ENCODE assay signal across 28 mouse cellular contexts in the genomic region with DNA sequence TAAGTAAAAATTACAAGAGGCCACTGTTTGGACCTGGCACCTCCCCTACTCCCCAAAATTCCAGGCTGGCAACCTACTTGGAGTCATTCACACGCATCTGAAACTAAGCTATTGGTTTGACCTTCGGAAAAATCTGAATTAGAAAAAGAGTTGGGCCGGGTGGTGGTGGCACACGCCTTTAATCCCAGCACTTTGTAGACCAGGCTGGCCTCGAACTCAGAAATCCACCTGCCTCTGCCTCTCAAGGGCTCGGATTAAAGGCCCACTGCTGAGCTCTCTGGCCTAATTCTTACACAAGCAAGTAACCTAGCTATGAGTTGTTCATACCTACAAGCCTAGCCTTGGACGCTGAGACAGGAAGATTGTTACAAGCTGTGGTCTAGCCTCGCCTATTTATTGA. TPM values are rescaled to one million over a fixed set of nuclear protein-coding genes. Genes with fewer than 3 reads are reported as not detected.
DNase-seq lines count a peak whose midpoint lies in the region; ATAC-seq and TF ChIP-seq lines count a peak whose summit lies in the region.
"Had no signal": no experiment of that assay in that cellular context is flagged by ENCODE, and none has a peak within 500 bp of the region (broad histone marks: within the 10 kb centered on the region; RNA-seq: fewer than 3 reads in every experiment).

No protein-coding gene starts in this region.

- no peak overlapping the region for H3K4me2 ChIP-seq in kidney, postnatal 0 days (ENCODE audit: low read length)
- no peak overlapping the region for H3K4me2 ChIP-seq in liver, postnatal 0 days (ENCODE audit: low read depth, low read length)
- H3K4me2 ChIP-seq: heart, embryonic 13.5 days; hindbrain, embryonic 15.5 days; midbrain, embryonic 11.5 days had no signal

- H3K27ac ChIP-seq in kidney, postnatal 0 days = peak overlapping the region; percentile 6; the same call in 1 of the 2 replicates
- peak overlapping the region; percentile 74 for H3K27ac ChIP-seq in liver, postnatal 0 days (ENCODE audit: low read depth)
- H3K27ac ChIP-seq in hindbrain, embryonic 10.5 days = no peak overlapping the region
- H3K27ac ChIP-seq: heart, embryonic 13.5 days; hindbrain, embryonic 15.5 days; intestine, embryonic 15.5 days; stomach, embryonic 15.5 days had no signal

- WGBS in kidney, postnatal 0 days = 92% methylated on average over 8 of the region's 8 CpGs
- WGBS in liver, postnatal 0 days (ENCODE audit: insufficient replicate concordance) = 77% methylated on average over 8 of the region's 8 CpGs
- WGBS in hindbrain, embryonic 10.5 days = 93% methylated on average over 8 of the region's 8 CpGs

- H3K36me3 ChIP-seq in kidney, postnatal 0 days (ENCODE audit: insufficient read depth, low read length) = no peaks in the 10 kb centered on the region
- H3K36me3 ChIP-seq in liver, postnatal 0 days (replicated peaks; ENCODE audit: insufficient read depth, low read length) = no peaks in the 10 kb centered on the region
- H3K36me3 ChIP-seq in hindbrain, embryonic 10.5 days = peaks cover 12% of the 10 kb centered on the region
- H3K36me3 ChIP-seq: intestine, embryonic 15.5 days; stomach, embryonic 15.5 days had no signal

- H3K4me3 ChIP-seq in kidney, postnatal 0 days (replicated peaks; ENCODE audit: low read depth, low read length) = no peak overlapping the region
- H3K4me3 ChIP-seq in liver, postnatal 0 days (ENCODE audit: low read depth, low read length) = no peak overlapping the region
- no peak overlapping the region for H3K4me3 ChIP-seq in hindbrain, embryonic 10.5 days
- H3K4me3 ChIP-seq: heart, embryonic 13.5 days; hindbrain, embryonic 15.5 days; intestine, embryonic 15.5 days; stomach, embryonic 15.5 days had no signal

- peaks cover 4% of the 10 kb centered on the region; the same call in 1 of the 2 replicates for H3K4me1 ChIP-seq in kidney, postnatal 0 days (replicated peaks; ENCODE audit: insufficient read depth, low read length)
- H3K4me1 ChIP-seq in liver, postnatal 0 days (ENCODE audit: insufficient read depth) = peaks cover 32% of the 10 kb centered on the region
- H3K4me1 ChIP-seq in hindbrain, embryonic 10.5 days (replicated peaks) = 0 out of 2 replicates have a peak, but pooled peaks cover 5% of the 10 kb centered on the region
- H3K4me1 ChIP-seq: intestine, embryonic 15.5 days; stomach, embryonic 15.5 days had no signal

- no peak for TF ChIP-seq EP300 in liver, postnatal 0 days (IDR thresholded peaks at IDR 0.05; ENCODE audit: low read depth)

- no peaks in the 10 kb centered on the region for H3K9me3 ChIP-seq in kidney, postnatal 0 days (replicated peaks; ENCODE audit: low read length)
- H3K9me3 ChIP-seq in liver, postnatal 0 days (ENCODE audit: low read length) = no peaks in the 10 kb centered on the region
- H3K9me3 ChIP-seq in hindbrain, embryonic 10.5 days = 0 out of 2 replicates have a peak, but pooled peaks cover 4% of the 10 kb centered on the region
- H3K9me3 ChIP-seq: heart, embryonic 13.5 days; hindbrain, embryonic 15.5 days; intestine, embryonic 15.5 days; stomach, embryonic 15.5 days had no signal

- no peak for TF ChIP-seq CTCF in kidney, postnatal 0 days (IDR thresholded peaks at IDR 0.05; ENCODE audit: low read depth)
- no peak for TF ChIP-seq CTCF in liver, postnatal 0 days (IDR thresholded peaks at IDR 0.05; ENCODE audit: low read depth)

- no peak overlapping the region for H3K9ac ChIP-seq in kidney, postnatal 0 days (ENCODE audit: low read depth, low read length)
- H3K9ac ChIP-seq in liver, postnatal 0 days (replicated peaks) = no peak overlapping the region
- H3K9ac ChIP-seq: heart, embryonic 13.5 days; hindbrain, embryonic 15.5 days; intestine, embryonic 15.5 days; stomach, embryonic 15.5 days had no signal

- no peaks in the 10 kb centered on the region for H3K27me3 ChIP-seq in kidney, postnatal 0 days (ENCODE audit: insufficient read depth, low read length)
- H3K27me3 ChIP-seq in liver, postnatal 0 days (ENCODE audit: insufficient read depth, low read length) = no peaks in the 10 kb centered on the region
- H3K27me3 ChIP-seq in hindbrain, embryonic 10.5 days (ENCODE audit: insufficient read depth, poor library complexity, severe bottlenecking) = no peaks in the 10 kb centered on the region
- H3K27me3 ChIP-seq: heart, embryonic 13.5 days; hindbrain, embryonic 15.5 days; intestine, embryonic 15.5 days; stomach, embryonic 15.5 days had no signal

- no peak for DNase-seq in kidney, postnatal 0 days (ENCODE audit: low spot score)
- no peak for DNase-seq in kidney, postnatal 14 days
- peak; percentile 25 for DNase-seq in ES-CJ7 (ENCODE audit: low read depth, low spot score)
- peak; percentile 16 for DNase-seq in induced T-regulatory cell, adult 2 months (ENCODE audit: low read depth)
- DNase-seq in liver, postnatal 0 days = no peak
- no peak for DNase-seq in urinary bladder, adult 18-20 months (ENCODE audit: low spot score in 2 of 2)
- no peak for DNase-seq in hindbrain, embryonic 10.5 days (ENCODE audit: low spot score)
- DNase-seq: adrenal gland, adult 2 months; adrenal gland, postnatal 36 days; cerebellum, adult 2 months; cerebellum, postnatal 14 days; heart, postnatal 10 days; kidney, adult 2 months; layer of hippocampus, postnatal 36 days; left cerebral cortex, postnatal 4 days; lung, adult 2 months; lung, postnatal 14 days; retina, postnatal 1 day; right cerebral cortex, postnatal 14 days; thymus, postnatal 25 days had no signal

- no peak for ATAC-seq in kidney, postnatal 0 days (replicated peaks; ENCODE audit: low FRiP score, low read depth)
- ATAC-seq in liver, postnatal 0 days = no peak
- ATAC-seq: forebrain, embryonic 16.5 days; midbrain, embryonic 16.5 days had no signal

RNA-seq across cellular contexts. Expression of a gene that starts 33.9 kb away (rescaled TPM):
- polyA plus RNA-seq in kidney, postnatal 0 days (2015; fragmentation: Nextera tagmentation; extraction: Ambion mirVana) = 11.8 and 13.2 TPM in 2 replicates
- polyA plus RNA-seq in liver, postnatal 0 days (2015; fragmentation: Nextera tagmentation; extraction: Ambion mirVana) = 44.5 and 48.4 TPM in 2 replicates
- 5.6 and 6.2 TPM in 2 replicates for polyA plus RNA-seq in hindbrain, embryonic 10.5 days (2016; fragmentation: Nextera tagmentation; extraction: Ambion mirVana)
- polyA plus RNA-seq: erythroblast, embryonic 14.5 days had no signal

Comparison
In these comparisons a context has a peak if more than half of its experiments do, and no peak if none do; other contexts are left out.
1. DNase-seq: peak in ES-CJ7 (single experiment) and induced T-regulatory cell, adult 2 months (single experiment); none in kidney, postnatal 0 days (single experiment), kidney, postnatal 14 days (single experiment), liver, postnatal 0 days (single experiment), urinary bladder, adult 18-20 months (0 of 2) and hindbrain, embryonic 10.5 days (single experiment).